Mouse (Mus musculus): ENCODE measurements around the gene Clec16a.

Gene Clec16a

GRCm38 (mm10) chr16:10534567-10534966 is 10.6 kb upstream of the Clec16a start:
- no peak for DNase-seq (ENCODE audit: low read depth, low spot score)

- DNase-seq (ENCODE audit: low read depth, low spot score), result no peak
Measured at GRCm38 (mm10) chr16:10536323-10536722, 8.8 kb upstream of the Clec16a start.

- no peak for DNase-seq (ENCODE audit: low read depth, low spot score)
Measured at GRCm38 (mm10) chr16:10536961-10537360, 8.2 kb upstream of the Clec16a start.

- no peak for DNase-seq (ENCODE audit: low read depth, low spot score)
Measured at GRCm38 (mm10) chr16:10540763-10541597, 4.2 kb upstream of the Clec16a start.

GRCm38 (mm10) chr16:10541598-10541930 is 3.6 kb upstream of the Clec16a start:
- DNase-seq (ENCODE audit: low read depth, low spot score), result no peak

- DNase-seq (ENCODE audit: low read depth, low spot score), result no peak
Measured at GRCm38 (mm10) chr16:10542266-10542665, 2.9 kb upstream of the Clec16a start.

- DNase-seq (ENCODE audit: low read depth, low spot score), result peak; percentile 97
Measured at GRCm38 (mm10) chr16:10542698-10543365, 2.3 kb upstream of the Clec16a start, which contains the start of gene Dexi. Dexi (minus strand) TSS chr16:10543054.

- no peak for DNase-seq (ENCODE audit: low read depth, low spot score)
Measured at GRCm38 (mm10) chr16:10546865-10547264, 1.7 kb downstream of the Clec16a start.

GRCm38 (mm10) chr16:10548938-10549337 is 3.8 kb downstream of the Clec16a start:
- no peak for DNase-seq (ENCODE audit: low read depth, low spot score)

- DNase-seq (ENCODE audit: low read depth, low spot score), result no peak
Measured at GRCm38 (mm10) chr16:10549600-10549999, 4.5 kb downstream of the Clec16a start.

GRCm38 (mm10) chr16:10551592-10551991 is 6.5 kb downstream of the Clec16a start:
- no peak for DNase-seq (ENCODE audit: low read depth, low spot score)

- DNase-seq (ENCODE audit: low read depth, low spot score), result no peak
Measured at GRCm38 (mm10) chr16:10553858-10554257, 8.7 kb downstream of the Clec16a start.

GRCm38 (mm10) chr16:10559991-10560390 is 14.9 kb downstream of the Clec16a start:
- no peak for DNase-seq (ENCODE audit: low read depth, low spot score)

GRCm38 (mm10) chr16:10565278-10565885 is 20.2 kb downstream of the Clec16a start:
- peak; percentile 71 for DNase-seq (ENCODE audit: low read depth, low spot score)

- no peak for DNase-seq (ENCODE audit: low read depth, low spot score)
Measured at GRCm38 (mm10) chr16:10567153-10567552, 22.0 kb downstream of the Clec16a start.

- no peak for DNase-seq (ENCODE audit: low read depth, low spot score)
Measured at GRCm38 (mm10) chr16:10569809-10570395, 24.8 kb downstream of the Clec16a start.

GRCm38 (mm10) chr16:10570708-10571107 is 25.6 kb downstream of the Clec16a start:
- no peak for DNase-seq (ENCODE audit: low read depth, low spot score)

- peak; percentile 18 for DNase-seq (ENCODE audit: low read depth, low spot score)
Measured at GRCm38 (mm10) chr16:10571820-10572219, 26.7 kb downstream of the Clec16a start.

GRCm38 (mm10) chr16:10574936-10575335 is 29.8 kb downstream of the Clec16a start:
- no peak for DNase-seq (ENCODE audit: low read depth, low spot score)

- DNase-seq (ENCODE audit: low read depth, low spot score), result no peak
Measured at GRCm38 (mm10) chr16:10575915-10576314, 30.8 kb downstream of the Clec16a start.

- DNase-seq (ENCODE audit: low read depth, low spot score), result no peak
Measured at GRCm38 (mm10) chr16:10577548-10577947, 32.4 kb downstream of the Clec16a start.

- DNase-seq (ENCODE audit: low read depth, low spot score), result no peak
Measured at GRCm38 (mm10) chr16:10578376-10578775, 33.2 kb downstream of the Clec16a start.

Data from ES-CJ7 (cell line).